Mouse (Mus musculus) thymus, adult 2 months (tissue): ENCODE results near the gene Adprhl2.

Experiments used
- CTCF ChIP-seq: fragments of 200-500 bp; IDR thresholded peaks from 2 replicates; pipeline ENCODE4 v1.5.1; 2012; ENCODE audit warnings: mild to moderate bottlenecking, control low read depth, low read length, moderate library complexity, borderline replicate concordance; ENCODE audit not compliant: control insufficient read depth, poor library complexity, insufficient read depth; ENCODE audit errors: extremely low read depth
- POLR2A ChIP-seq: fragments of 200-500 bp; IDR thresholded peaks from 2 replicates; pipeline ENCODE4 v1.6.1; 2012; ENCODE audit warnings: mild to moderate bottlenecking, low read length, control low read depth, moderate library complexity; ENCODE audit not compliant: control insufficient read depth, poor library complexity, insufficient read depth; ENCODE audit errors: extremely low read depth

DNA sequence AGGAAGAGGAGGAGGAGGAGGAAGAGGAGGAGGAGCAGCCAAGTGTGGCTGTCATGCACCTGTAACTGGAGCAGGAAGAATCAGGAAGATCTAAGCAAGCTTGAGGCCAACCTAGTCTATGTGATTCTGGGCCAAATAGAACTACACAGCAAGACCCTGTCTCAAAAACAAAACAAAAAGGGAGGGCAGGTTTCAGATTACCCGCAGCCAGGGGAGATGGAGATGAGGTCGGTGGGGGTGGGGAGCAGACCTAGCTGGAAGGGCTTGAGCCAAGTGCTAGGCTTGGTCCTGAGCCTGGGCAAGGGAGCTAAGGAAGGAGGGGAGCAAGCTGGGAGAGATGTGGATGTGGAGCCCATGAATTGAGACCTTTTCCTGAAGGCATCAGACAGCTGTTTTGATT lies 14.7 kb downstream of the Adprhl2 start:
- no peak for TF ChIP-seq CTCF
- no peak for TF ChIP-seq POLR2A
